Mouse (Mus musculus): ENCODE results near the gene D630039A03Rik. TPM values are rescaled to one million over a fixed set of nuclear protein-coding genes. Genes with fewer than 3 reads are reported as not detected.
A peak's percentile ranks its signal among the peaks of the same experiment; 100 is the strongest.
"Not testable (repeated sequence)": the region's sequence is repeated elsewhere in the genome, so short reads cannot be mapped to it uniquely, and the experiment has no call there.

D630039A03Rik gene
- total RNA-seq, 2 experiments from 2014 or later, result not detected

DNA sequence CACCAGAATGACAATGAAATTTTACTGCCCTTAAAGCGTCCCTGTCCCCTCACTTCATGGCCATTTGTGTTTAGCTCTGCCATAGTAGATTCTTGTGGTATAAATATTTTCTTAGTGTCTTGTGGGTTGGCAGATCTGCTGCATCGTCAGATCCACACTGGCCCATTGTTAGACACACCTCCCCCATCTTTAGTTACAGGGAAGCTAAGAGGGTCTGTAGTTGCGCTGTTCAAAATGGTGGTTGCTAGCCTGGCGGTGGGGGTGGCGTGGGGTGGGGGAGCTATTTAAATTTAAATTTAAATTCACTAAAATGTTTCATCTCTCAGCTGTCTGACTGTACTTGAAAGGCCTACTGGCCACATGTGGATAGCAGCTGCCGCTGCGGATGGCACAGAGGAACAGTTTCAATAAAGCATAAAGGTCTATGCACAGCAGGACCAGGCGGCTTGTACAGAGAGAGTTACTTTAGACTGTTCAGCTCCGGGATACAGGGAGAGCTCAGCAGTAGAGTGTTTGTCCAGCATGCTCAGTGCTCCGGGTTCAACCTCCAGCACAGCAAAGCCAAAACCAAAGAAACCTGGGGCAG, 24.0 kb downstream of the D630039A03Rik start:
- intact Hi-C loops (cut with DNase I), result no loop called here
- no peak for DNase-seq

DNA sequence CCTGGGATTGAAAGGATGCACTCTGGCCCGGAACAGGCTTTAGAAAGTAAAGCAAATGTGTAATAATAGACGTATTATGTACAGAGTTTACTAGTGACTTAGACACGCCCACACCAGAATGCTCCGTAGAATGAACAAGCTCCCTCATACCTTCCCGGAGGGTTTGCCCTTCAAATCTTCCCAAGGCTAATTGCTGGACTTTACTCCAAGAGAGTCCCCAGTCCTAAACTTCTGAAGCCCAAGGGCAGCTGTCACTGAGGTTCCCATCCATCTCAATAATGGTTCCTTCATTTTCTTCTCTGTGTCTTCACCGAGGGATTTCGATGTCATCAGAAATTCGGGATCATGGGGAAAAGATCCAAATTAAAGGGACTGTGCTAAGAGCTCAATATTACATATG, 26.3 kb downstream of the D630039A03Rik start:
- no peak for DNase-seq
- intact Hi-C loops (cut with DNase I), result no loop called here

DNA sequence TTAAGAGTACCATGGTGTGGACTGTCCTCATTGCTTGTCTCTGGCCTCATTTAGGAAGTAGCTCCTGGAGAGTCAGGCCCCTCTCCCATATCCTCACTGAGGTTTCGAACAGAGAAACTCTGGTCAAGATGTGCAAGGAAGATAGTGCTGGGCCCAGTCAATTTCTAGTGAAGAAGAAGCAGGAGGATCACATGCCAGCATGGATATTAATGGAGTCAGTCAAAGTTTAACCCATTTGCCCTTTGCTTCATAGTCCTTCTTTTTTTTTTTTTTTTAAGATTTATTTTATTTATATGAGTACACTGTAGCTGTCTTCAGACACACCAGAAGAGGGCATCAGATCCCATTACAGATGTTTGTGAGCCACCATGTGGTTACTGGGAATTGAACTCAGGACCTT, 27.1 kb downstream of the D630039A03Rik start:
- intact Hi-C loops (cut with DNase I); DNase-seq: not testable (repeated sequence)

DNA sequence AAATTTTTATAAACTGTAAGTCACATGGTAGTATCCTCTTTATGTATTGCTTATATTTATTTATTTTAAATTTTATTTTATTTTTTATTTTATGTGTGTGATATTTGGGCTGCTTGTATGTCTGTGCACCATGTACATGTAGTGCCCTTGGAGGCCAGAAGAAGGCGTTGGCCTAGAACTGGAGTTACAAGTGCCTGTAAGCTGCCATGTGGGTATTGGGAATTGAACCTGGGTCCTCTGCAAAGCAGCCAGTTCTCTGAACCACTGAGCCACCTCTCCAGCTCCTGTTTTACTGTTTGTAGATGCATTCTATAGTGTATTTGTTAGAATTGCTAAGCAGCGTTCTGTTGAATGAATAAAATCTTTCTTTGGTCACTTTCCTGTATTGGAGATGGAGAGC, 27.9 kb downstream of the D630039A03Rik start:
- intact Hi-C loops (cut with DNase I), result no loop called here
- no peak for DNase-seq

DNA sequence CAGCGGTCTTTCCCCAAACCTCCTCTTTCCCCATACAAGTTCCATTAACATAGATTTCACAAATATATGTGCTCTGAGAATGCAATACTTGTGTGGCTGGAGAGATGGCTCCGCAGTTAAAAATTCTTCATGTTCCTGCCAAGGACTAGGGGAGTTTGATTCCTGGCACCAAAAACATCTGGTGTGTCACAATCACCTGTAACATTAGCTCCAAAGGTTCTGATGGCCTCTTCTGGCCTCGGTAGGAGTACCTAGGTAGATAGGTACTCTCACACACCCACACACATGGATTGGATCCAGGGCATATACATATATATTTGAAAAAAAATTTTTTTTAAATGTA, 29.2 kb downstream of the D630039A03Rik start:
- intact Hi-C loops (cut with DNase I), result no loop called here
- DNase-seq, result no peak

DNA sequence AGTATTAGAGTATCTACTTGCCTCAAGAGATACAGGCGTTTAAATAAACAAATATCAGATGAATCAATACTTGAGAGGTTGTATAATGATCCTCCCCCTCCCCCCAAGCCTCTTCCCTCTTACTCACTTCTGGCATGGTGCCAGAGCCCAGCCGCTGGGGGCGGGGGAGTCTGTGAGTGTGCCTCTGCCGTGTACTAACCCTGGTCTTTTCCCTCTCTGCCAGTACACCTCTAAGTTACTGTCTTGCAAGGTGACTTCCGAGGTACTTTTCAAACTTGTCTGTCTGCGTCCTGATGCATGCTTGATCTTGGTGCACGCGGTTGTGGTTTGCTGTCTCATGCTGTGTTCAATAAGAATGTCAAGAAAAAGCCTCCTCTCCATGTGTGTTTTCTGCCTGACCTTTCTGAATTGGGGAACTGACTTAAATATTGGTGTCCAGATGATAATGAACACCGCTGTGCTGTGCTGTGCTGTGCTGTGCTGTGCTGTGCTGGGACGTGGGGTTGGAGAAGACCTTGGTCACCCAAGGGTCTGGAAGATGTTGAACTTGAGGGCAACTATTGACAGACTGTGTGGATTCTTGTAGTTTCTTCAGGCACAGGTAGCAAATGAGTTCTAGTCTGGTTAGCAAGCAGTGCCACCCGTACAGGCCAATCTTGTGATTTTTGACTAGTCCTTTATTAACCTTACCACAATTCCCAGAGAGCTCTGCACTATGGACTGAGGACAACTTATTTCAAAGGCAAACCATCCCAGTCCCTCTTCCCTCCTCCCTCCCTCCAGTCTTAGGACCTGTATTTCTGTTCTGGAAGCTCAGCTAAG, 29.8 kb downstream of the D630039A03Rik start:
- intact Hi-C loops (cut with DNase I), result no loop called here
- no peak for DNase-seq

DNA sequence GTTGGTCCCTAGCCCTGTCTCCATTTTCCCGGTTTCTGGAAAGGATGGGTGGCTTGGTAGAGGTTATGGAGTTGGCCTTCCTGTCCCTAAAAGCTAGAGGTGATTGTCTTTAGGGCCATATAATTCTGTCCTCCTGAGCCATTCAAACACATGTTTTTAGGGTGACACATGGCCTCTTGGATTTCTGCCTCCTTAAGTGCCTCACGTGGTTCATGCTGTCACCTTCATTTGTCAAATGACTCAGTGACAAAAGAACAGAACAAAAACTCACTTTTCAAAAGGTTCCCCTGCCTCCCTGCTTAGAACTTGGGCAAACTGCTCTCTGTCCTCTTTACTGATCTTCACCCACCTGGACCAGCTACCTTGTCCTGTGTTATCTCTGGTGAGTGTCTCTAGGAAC, 30.9 kb downstream of the D630039A03Rik start:
- DNase-seq, result no peak
- intact Hi-C loops (cut with DNase I), result no loop called here

DNA sequence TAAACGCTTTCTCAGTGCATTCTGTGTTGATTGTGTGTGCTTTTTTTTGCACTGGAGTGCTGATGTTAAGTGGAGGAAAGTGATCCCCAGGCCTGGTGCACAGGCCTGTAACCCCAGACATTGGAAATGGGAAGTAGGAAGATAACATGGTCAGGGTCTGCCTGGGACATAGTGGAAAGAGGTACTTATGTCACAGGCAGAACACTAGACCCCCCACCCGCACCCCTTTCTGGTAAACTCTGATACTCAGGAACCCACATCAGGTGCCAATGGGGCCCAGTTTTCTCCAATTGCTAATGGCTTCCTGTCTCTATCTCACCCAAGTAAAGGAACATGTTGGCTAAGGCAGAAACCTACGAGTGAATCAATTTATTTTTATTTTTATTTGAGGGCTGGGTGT, 31.6 kb downstream of the D630039A03Rik start:
- DNase-seq, result no peak
- intact Hi-C loops (cut with DNase I), result loop anchor here (5.0 kb wide), 1 partner anchor 97 kb away; no protein-coding TSS in a partner anchor

DNA sequence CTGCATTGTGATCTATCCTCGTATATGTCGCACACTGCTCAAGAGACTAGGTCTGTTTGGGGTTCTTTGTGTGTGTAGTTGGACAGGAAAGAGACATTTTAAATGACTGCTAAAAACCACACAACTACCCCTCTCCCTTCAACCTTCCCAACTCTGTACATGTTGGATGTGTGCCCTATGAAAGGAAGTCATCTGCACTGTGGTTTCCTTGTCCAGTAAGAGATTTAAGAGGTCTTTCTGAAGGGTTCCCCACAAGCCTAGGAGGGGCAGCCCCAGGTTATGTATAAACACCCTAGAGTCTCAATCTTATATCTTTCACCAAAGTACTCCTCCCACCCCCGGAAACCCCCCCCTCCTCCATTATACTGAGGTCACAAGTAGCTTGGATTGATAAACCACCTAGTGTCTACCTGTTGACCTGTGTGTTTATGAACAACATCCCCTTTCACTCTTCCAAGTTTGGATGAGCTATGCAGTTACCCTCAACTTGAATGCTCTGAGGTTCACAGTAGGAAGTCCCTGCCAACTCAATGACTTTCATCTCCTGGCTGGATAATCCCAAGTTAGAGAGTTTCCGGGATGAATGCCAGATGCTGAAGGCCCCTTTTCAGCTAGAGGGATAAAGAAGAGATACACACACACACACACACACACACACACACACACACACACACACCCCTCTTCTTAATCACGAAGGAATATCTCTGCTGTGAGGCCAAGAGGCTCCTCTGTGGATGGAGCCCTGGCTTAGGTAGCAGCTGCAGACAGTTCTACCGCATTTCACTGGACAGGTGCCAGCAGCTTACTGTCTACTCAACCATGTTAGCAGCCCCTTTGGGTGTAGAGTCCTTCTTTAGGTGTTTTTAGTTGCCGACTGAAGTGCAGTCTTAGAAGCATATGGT, 32.3 kb downstream of the D630039A03Rik start:
- intact Hi-C loops (cut with DNase I), result loop anchor here (5.0 kb wide), 1 partner anchor 96 kb away; no protein-coding TSS in a partner anchor
- DNase-seq, result no peak

DNA sequence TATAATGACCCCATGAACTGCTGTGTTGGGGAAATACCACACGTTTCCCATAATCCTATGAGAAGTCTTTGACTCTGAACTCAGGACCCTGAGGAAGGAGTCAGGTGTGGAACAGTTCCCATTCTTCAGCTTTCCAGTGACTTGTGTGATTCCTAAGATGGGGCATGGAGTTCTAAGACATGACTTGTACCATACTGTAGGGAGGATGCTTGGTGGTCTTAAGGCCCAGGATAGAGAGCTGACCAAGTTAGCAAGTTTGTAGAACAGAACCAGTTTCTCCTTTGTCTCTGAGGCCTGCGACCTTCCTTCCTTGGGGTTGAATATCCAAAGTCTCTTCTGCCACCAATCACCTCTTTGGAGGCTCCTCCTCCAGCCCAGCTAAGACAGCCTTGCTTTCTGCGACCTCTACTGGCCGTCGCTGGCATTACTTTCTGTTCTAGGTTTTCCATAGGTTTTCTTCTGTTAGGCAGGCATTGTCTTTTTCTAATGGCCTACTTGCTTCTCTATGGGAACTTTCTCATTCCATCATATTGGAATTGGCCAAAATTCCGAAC, 36.2 kb downstream of the D630039A03Rik start:
- peak; percentile 68 to 71 for DNase-seq
- intact Hi-C loops (cut with DNase I), result loop anchor here (2.0 to 5.0 kb wide), 2 partner anchors 93 to 207 kb away; no protein-coding TSS in a partner anchor

DNA sequence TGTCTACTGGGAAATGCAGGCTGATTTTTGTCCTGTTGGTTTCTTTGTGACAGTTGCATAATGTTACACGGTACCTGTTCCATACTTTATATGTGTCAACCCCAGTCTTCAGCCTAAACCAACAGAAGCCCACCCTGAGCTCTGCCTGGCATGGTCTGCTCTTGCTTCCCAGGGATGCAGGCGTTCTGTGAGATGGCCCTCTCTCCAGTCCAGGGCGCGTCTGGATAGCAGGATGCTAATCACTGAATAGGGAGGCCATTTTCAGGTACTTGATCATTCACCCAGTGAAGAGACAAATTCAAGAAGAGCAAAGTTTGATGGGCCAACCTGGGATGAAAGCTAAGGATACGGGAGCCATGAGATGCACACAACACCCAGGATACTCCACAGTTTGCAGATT, 37.0 kb downstream of the D630039A03Rik start:
- intact Hi-C loops (cut with DNase I), result no loop called here

DNA sequence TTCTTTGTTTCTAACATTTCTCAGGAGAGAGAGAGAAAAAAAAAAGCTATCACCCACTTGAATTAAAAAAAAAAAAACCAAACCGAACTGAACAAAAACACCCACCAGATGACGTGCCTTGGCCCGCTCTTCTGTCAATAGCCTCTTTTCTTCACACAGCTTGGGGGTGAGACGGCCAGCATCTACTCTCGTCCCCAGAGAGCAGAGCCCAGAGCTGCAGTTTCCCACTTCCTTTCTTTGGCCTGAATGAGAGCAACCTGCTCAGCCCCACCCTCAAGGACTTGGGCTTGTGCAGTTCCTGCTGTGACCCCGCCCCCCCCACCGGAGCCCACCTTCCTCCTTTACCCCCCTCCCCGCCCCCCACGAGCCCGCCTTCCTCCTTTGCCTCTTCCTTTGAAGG, 48.6 kb downstream of the D630039A03Rik start:
- no peak for DNase-seq
- intact Hi-C loops (cut with DNase I), result no loop called here

More for the DNA sequence above, 37.0 kb downstream of the D630039A03Rik start:
- DNase-seq, result no peak

DNA sequence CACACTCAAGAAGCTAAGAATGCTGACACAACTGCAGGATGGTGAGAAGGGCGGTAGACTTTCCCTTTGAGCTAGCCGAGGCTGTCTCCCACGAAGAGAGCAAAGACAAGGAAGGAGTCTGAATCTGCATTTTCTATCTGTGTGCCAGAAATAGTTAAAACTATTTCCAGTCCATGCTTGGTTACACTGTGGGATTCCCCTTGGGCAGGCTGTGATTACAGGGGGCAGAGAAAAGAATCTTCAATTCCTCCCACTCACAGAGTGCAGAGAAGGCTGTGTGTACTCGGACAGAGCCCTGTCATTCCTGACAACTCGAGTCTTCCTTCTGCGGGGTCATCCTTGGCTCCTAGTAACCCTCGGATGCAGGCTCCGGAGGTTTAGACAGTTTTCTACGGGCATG, 49.1 kb downstream of the D630039A03Rik start:
- DNase-seq, result no peak
- intact Hi-C loops (cut with DNase I), result no loop called here

DNA sequence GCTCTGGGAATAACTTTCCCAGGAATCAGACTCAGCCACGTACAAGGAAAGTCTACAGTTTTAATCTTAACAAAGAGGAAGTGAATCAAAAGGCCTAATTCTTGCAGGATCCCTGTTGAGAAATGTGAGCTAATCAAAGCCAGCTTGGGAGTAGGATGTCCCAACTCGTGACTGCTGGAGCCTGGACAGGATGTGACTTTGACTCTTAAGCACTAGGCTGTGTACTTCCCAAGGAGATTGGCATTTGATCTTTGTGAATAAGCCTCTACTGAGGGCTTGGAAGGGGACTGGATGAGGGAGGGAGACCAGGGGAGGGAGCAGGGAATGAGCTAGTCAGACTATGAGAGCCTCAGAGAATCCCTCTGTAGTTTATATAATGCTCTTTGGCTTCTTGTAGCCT, 50.0 kb downstream of the D630039A03Rik start:
- no peak for DNase-seq

DNA sequence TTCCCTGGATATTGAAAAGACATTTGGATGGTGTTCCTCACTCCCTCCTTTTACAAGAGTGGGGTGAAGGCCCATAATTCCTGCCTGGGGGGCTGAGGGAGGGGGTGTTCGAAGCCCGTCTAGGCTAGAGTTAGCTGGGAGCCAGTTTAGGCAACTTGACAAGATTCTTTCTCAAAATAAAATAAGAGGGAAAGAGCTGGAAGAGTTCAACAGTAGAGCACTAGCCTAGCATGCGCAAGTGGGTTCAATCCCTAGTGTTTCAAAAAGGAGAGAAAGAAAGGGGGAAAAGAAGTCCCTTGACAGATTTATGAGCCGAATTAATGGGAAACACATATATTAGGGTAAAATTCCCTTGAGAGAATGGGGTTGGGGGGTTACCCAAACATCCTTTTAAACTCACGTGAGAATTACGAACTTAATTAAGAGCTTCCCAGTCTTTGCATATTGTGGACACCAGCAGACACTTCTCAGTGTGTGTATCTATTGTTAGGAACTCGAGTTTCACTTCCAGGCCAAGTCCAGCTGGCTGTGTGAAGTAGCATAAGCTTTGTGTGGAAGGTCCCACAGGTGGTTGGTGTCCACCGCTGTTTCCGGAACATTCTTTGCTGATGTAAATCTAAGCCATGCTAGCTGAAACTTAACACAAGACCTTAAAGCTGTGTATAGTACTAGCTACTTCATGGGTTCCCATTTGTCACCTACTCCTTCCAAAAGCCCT, 53.7 kb downstream of the D630039A03Rik start:
- no peak for DNase-seq
- intact Hi-C loops (cut with DNase I), result no loop called here

More for the DNA sequence above, 50.0 kb downstream of the D630039A03Rik start:
- intact Hi-C loops (cut with DNase I), result no loop called here

DNA sequence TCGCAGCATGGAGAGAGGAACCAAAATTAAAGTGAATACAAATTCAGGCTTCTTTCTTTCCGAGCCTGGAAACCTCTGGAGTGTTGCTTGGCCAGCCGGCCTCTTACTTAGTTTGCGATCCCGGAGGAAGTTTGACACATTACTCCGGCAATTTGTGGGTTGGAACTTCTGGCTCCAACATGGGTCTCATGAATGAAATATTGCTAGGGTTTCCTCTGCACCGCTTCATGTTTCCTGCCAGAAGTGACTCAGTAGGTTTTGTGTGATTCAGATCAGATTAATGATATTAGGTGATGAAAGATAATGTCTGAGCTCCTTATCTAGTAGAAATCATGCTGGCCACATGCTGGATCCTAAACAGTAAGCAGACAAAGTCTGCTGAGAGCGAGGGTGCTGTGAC, 54.2 kb downstream of the D630039A03Rik start:
- DNase-seq, result no peak
- intact Hi-C loops (cut with DNase I), result no loop called here

DNA sequence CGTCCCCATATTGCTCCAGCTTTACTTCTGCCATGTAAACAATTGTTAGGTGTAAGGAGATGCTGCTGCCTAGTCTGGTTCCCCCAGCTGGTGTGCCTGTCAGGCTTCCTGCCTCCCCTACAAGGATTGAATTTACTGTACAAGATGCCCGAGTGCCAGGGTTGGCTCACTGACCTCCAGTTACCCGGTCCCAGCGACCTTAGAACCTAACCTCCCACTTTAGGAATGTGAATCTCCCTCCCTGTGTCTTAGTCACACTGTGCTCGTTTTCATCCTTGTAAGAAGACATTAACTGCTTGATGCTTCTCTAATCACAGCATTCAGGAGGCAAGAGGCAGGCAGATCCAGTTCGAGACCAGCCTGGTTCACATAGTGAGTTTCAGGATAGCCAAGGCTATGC, 54.9 kb downstream of the D630039A03Rik start:
- DNase-seq, result no peak
- intact Hi-C loops (cut with DNase I), result no loop called here

DNA sequence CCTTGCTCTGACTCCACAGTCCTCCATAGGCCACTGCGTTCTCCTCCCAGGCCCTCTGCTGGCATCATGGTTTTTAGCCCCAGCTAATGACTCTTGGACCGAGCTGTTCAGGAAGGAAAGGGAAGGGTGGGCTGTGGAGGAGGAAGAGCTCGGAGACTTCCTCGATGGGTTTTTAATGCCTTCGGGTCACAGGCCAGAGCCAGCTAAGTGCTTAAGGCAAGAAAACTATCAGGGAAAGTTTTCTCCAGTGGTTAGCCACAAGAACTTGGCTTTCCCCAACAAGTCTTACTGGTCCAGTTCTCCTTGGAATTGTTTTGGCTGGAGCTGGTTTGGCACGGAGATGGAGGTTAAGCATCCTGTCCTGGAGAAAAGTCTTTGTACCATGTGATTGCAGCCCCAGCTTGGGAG, 55.9 kb downstream of the D630039A03Rik start:
- DNase-seq, result peak; percentile 47 to 60
- intact Hi-C loops (cut with DNase I), result no loop called here

All from gastrocnemius, postnatal 36 days (tissue).